30 mouse cellular contexts compared by ENCODE assay signal in genomic region chr2:13080476-13080875, GRCm38 (mm10).
DNase-seq lines count a peak whose midpoint lies in the region; ATAC-seq and TF ChIP-seq lines count a peak whose summit lies in the region.
"Had no signal": no experiment of that assay in that cellular context is flagged by ENCODE, and none has a peak within 500 bp of the region (broad histone marks: within the 10 kb centered on the region; RNA-seq: fewer than 3 reads in every experiment).

No protein-coding gene starts in this region.

- ATAC-seq in limb, embryonic 11.5 days (ENCODE audit: insufficient number of reproducible peaks, low FRiP score, low TSS enrichment, low read depth) = no peak
- ATAC-seq in inflammation-experienced regulatory T-cells, adult 6 months = peak; percentile 48
- no peak for ATAC-seq in intestine, postnatal 0 days
- ATAC-seq: forebrain, embryonic 15.5 days; hindbrain, embryonic 16.5 days; intestine, embryonic 16.5 days had no signal

- 98% methylated on average over 2 of the region's 2 CpGs for WGBS in limb, embryonic 11.5 days
- 87% methylated on average over 2 of the region's 2 CpGs for WGBS in limb, embryonic 10.5 days
- WGBS in intestine, postnatal 0 days = 83% methylated on average over 2 of the region's 2 CpGs

- H3K4me3 ChIP-seq in limb, embryonic 11.5 days (ENCODE audit: low read depth, low read length) = no peak overlapping the region
- H3K4me3 ChIP-seq in limb, embryonic 10.5 days = no peak overlapping the region
- H3K4me3 ChIP-seq in intestine, postnatal 0 days (ENCODE audit: low read depth, low read length) = no peak overlapping the region
- H3K4me3 ChIP-seq: embryonic facial prominence, embryonic 13.5 days; erythroblast, embryonic 14.5 days; forebrain, embryonic 12.5 days; forebrain, embryonic 15.5 days; gastrocnemius, adult 2 months; heart, embryonic 15.5 days; hindbrain, embryonic 10.5 days; hindbrain, embryonic 13.5 days had no signal

- H3K4me1 ChIP-seq in limb, embryonic 11.5 days (ENCODE audit: control insufficient read depth, insufficient read depth, low read length) = no peaks in the 10 kb centered on the region
- no peaks in the 10 kb centered on the region for H3K4me1 ChIP-seq in limb, embryonic 10.5 days
- H3K4me1 ChIP-seq in intestine, postnatal 0 days (replicated peaks; ENCODE audit: control insufficient read depth, insufficient read depth, low read length) = no peaks in the 10 kb centered on the region
- H3K4me1 ChIP-seq: embryonic facial prominence, embryonic 13.5 days; heart, embryonic 15.5 days had no signal

- no peaks in the 10 kb centered on the region for H3K36me3 ChIP-seq in limb, embryonic 11.5 days (ENCODE audit: control insufficient read depth, insufficient read depth, low read length)
- no peaks in the 10 kb centered on the region for H3K36me3 ChIP-seq in limb, embryonic 10.5 days
- no peaks in the 10 kb centered on the region for H3K36me3 ChIP-seq in intestine, postnatal 0 days (ENCODE audit: control insufficient read depth, insufficient read depth)
- H3K36me3 ChIP-seq: forebrain, embryonic 12.5 days; forebrain, embryonic 15.5 days; G1E; hindbrain, embryonic 10.5 days; hindbrain, embryonic 13.5 days had no signal

- no peak overlapping the region for H3K27ac ChIP-seq in limb, embryonic 11.5 days (replicated peaks; ENCODE audit: low read depth, low read length)
- no peak overlapping the region for H3K27ac ChIP-seq in limb, embryonic 10.5 days
- H3K27ac ChIP-seq in intestine, postnatal 0 days (ENCODE audit: low read depth, low read length) = no peak overlapping the region
- H3K27ac ChIP-seq: embryonic facial prominence, embryonic 13.5 days; forebrain, embryonic 12.5 days; forebrain, embryonic 15.5 days; gastrocnemius, adult 2 months; heart, embryonic 15.5 days; hindbrain, embryonic 10.5 days; hindbrain, embryonic 13.5 days had no signal

- no peaks in the 10 kb centered on the region for H3K9me3 ChIP-seq in limb, embryonic 11.5 days (ENCODE audit: control insufficient read depth, low read length)
- no peaks in the 10 kb centered on the region for H3K9me3 ChIP-seq in limb, embryonic 10.5 days (replicated peaks)
- no peaks in the 10 kb centered on the region for H3K9me3 ChIP-seq in intestine, postnatal 0 days (ENCODE audit: control insufficient read depth)
- H3K9me3 ChIP-seq: embryonic facial prominence, embryonic 13.5 days; forebrain, embryonic 12.5 days; forebrain, embryonic 15.5 days; G1E; heart, embryonic 15.5 days; hindbrain, embryonic 10.5 days; hindbrain, embryonic 13.5 days had no signal

- H3K4me2 ChIP-seq in limb, embryonic 11.5 days (ENCODE audit: low read depth, severe bottlenecking) = no peak overlapping the region
- H3K4me2 ChIP-seq in intestine, postnatal 0 days (replicated peaks; ENCODE audit: low read depth) = no peak overlapping the region
- H3K4me2 ChIP-seq: embryonic facial prominence, embryonic 13.5 days; forebrain, embryonic 12.5 days; forebrain, embryonic 15.5 days; heart, embryonic 11.5 days; heart, embryonic 15.5 days; hindbrain, embryonic 13.5 days had no signal

- no peak for TF ChIP-seq CTCF in intestine, postnatal 0 days (IDR thresholded peaks at IDR 0.05; ENCODE audit: low read depth)

- H3K9ac ChIP-seq in limb, embryonic 11.5 days (ENCODE audit: low read length) = no peak overlapping the region
- no peak overlapping the region for H3K9ac ChIP-seq in intestine, postnatal 0 days (ENCODE audit: low read depth, low read length)
- H3K9ac ChIP-seq: embryonic facial prominence, embryonic 13.5 days; forebrain, embryonic 12.5 days; forebrain, embryonic 15.5 days; heart, embryonic 15.5 days; hindbrain, embryonic 13.5 days had no signal

- H3K27me3 ChIP-seq in limb, embryonic 11.5 days (ENCODE audit: control insufficient read depth, insufficient read depth, low read length) = no peaks in the 10 kb centered on the region
- H3K27me3 ChIP-seq in limb, embryonic 10.5 days (ENCODE audit: low read depth, poor library complexity, severe bottlenecking) = no peaks in the 10 kb centered on the region
- no peaks in the 10 kb centered on the region for H3K27me3 ChIP-seq in intestine, postnatal 0 days (replicated peaks; ENCODE audit: control insufficient read depth, insufficient read depth, low read length)
- H3K27me3 ChIP-seq: CH12.LX; embryonic facial prominence, embryonic 13.5 days; forebrain, embryonic 12.5 days; forebrain, embryonic 15.5 days; heart, embryonic 15.5 days; hindbrain, embryonic 13.5 days had no signal

- DNase-seq in limb, embryonic 11.5 days (ENCODE audit: low spot score) = peak; percentile 4
- DNase-seq in limb, embryonic 10.5 days (ENCODE audit: low spot score) = no peak
- peak; percentile 7 for DNase-seq in CD4-positive, CD25-positive, alpha-beta regulatory T cell, adult 2 months (ENCODE audit: low read depth, low spot score)
- peak; percentile 77 for DNase-seq in Muller cell, postnatal 12 days (ENCODE audit: inconsistent ontology term)
- DNase-seq in lung, postnatal 4 days = no peak
- DNase-seq: adrenal gland, postnatal 10 days; adrenal gland, postnatal 36 days; cerebellum, adult 11 months; cerebellum, adult 2 months; cerebellum, adult 9-11 months; cerebellum, postnatal 25 days; gastrocnemius, adult 2 months; gastrocnemius, postnatal 14 days; heart, adult 11 months; heart, postnatal 10 days; heart, postnatal 36 days had no signal

Comparison
In these comparisons a context has a peak if more than half of its experiments do, and no peak if none do; other contexts are left out.
1. DNase-seq: peak in limb, embryonic 11.5 days (single experiment), CD4-positive, CD25-positive, alpha-beta regulatory T cell, adult 2 months (single experiment) and Muller cell, postnatal 12 days (single experiment); none in limb, embryonic 10.5 days (single experiment) and lung, postnatal 4 days (0 of 2).